Mouse (Mus musculus) embryonic facial prominence, embryonic 15.5 days (tissue): Measurements from ENCODE around the gene Susd3. TPM values are rescaled to one million over a fixed set of nuclear protein-coding genes. Genes with fewer than 3 reads are reported as not detected.

Experiments used
- ATAC-seq: fragments of 200-750 bp; cut with Nextera tagmentation; 2 replicates; pipeline ENCODE4 v1.8.0; 2017; ENCODE audit warnings: low read depth, moderate TSS enrichment; ENCODE audit not compliant: insufficient number of reproducible peaks, low FRiP score, low TSS enrichment
- H3K27ac ChIP-seq: fragments of 300-500 bp; sonication (generic); replicated peaks from 2 replicates; pipeline ENCODE4 v1.5.1; 2015; ENCODE audit warnings: mild to moderate bottlenecking, inconsistent platforms
- H3K27me3 ChIP-seq: fragments of 300-500 bp; sonication (generic); 2 replicates; pipeline ENCODE4 v1.6.1; 2015; ENCODE audit warnings: inconsistent platforms
- H3K36me3 ChIP-seq: fragments of 300-500 bp; sonication (generic); 2 replicates; pipeline ENCODE4 v1.6.1; 2015; ENCODE audit warnings: mild to moderate bottlenecking, inconsistent platforms
- H3K4me1 ChIP-seq: fragments of 300-500 bp; sonication (generic); 2 replicates; pipeline ENCODE4 v1.6.1; 2015; ENCODE audit warnings: inconsistent platforms
- H3K4me2 ChIP-seq: fragments of 300-500 bp; sonication (generic); replicated peaks from 2 replicates; pipeline ENCODE4 v1.6.1; 2015; ENCODE audit warnings: mild to moderate bottlenecking, inconsistent platforms
- H3K4me3 ChIP-seq: fragments of 300-500 bp; sonication (generic); replicated peaks from 2 replicates; pipeline ENCODE4 v1.5.1; 2015; ENCODE audit warnings: mild to moderate bottlenecking, inconsistent platforms
- H3K9ac ChIP-seq: fragments of 300-500 bp; sonication (generic); 2 replicates; pipeline ENCODE4 v1.6.1; 2015; ENCODE audit warnings: inconsistent platforms
- H3K9me3 ChIP-seq: fragments of 300-500 bp; sonication (generic); replicated peaks from 2 replicates; pipeline ENCODE4 v1.6.1; 2016; ENCODE audit warnings: inconsistent platforms
- WGBS: fragments of 180-500 bp; shearing (Covaris S2); methylation state at CpG from one replicate; pipeline ENCODE4 v1.1.7; 2015; 5-methylcytosine and 5-hydroxymethylcytosine counted together
- polyA plus RNA-seq: library from polyadenylated mRNA; unstranded; fragments of >200 nt; fragmentation: Nextera tagmentation; extraction: Ambion mirVana; gene quantifications from 2 replicates; pipeline ENCODE4 v1.2.1, GENCODE M21; 2015

The Susd3 gene
- polyA plus RNA-seq, 1 experiment from 2014 or later = 3.7 TPM

DNA sequence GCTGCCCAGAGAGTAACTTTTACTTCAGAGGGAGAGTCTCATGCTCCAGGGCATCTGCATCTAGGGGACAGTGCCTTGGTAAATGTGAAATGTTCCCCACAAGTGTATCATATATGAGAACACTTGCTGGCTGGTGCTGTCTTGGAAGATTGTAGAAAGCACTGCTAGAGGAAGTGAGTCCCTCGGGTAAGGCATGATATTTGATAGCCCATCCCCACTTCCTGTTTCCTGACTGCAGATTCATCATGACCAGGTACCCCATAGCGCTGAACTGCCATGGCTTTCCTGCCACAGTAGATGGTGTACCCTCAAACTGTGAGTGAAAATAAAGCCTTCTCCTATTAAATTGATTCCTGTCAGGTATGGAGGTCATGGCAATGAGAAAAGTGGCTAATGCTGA lies 19.1 kb upstream of the Susd3 start:
- Histone ChIP-seq H3K4me3 (no peak overlapping the region), H3K9me3 (no peaks in the 10 kb centered on the region), H3K36me3 (no peaks in the 10 kb centered on the region), H3K27me3 (no peaks in the 10 kb centered on the region), H3K4me2 (no peak overlapping the region), H3K4me1 (no peaks in the 10 kb centered on the region), H3K9ac (no peak overlapping the region), H3K27ac (no peak overlapping the region)
- ATAC-seq = no peak
- WGBS = 27% methylated on average over 2 of the region's 2 CpGs

- ATAC-seq = no peak
- Histone ChIP-seq H3K4me3 (no peak overlapping the region), H3K27me3 (no peaks in the 10 kb centered on the region), H3K9ac (no peak overlapping the region), H3K9me3 (no peaks in the 10 kb centered on the region), H3K4me1 (no peaks in the 10 kb centered on the region), H3K27ac (no peak overlapping the region), H3K36me3 (no peaks in the 10 kb centered on the region), H3K4me2 (no peak overlapping the region)
- WGBS = 73% methylated on average over 15 of the region's 15 CpGs
Measured at GRCm38 (mm10) chr13:49260036-49260722, 11.7 kb upstream of the Susd3 start.

DNA sequence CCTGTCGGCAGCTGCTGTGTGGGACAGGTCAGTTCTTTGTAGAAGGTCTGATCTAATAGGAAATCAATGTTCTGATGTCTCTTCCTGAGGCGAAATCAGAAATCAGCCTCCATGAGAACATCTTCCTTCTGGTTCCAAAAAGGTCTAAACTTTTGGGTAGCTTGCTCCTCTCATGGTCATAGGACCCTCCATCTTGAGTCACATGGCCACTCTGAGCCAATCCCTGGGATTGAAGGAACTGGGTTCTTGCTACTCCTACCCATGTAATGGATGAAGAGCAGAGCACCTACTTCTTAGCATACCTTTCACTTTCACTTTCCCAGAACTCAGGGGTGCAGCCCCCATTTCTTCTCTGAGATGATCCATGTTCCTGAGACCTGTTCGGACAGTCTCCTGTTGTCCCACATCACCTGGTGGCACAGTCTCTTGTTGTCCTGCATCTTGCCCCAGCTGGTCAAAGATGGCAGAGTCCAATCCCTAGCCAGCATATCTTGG lies 9.4 kb upstream of the Susd3 start:
- Histone ChIP-seq H3K36me3 (no peaks in the 10 kb centered on the region), H3K9ac (no peak overlapping the region), H3K27ac (no peak overlapping the region), H3K4me2 (no peak overlapping the region), H3K4me3 (no peak overlapping the region), H3K9me3 (no peaks in the 10 kb centered on the region), H3K4me1 (no peaks in the 10 kb centered on the region), H3K27me3 (no peaks in the 10 kb centered on the region)
- 65% methylated on average over 3 of the region's 3 CpGs for WGBS
- ATAC-seq = no peak

GRCm38 (mm10) chr13:49252746-49253145 lies 4.2 kb upstream of the Susd3 start:
- Histone ChIP-seq H3K4me1 (peaks cover 6% of the 10 kb centered on the region), H3K27me3 (peaks cover 9% of the 10 kb centered on the region), H3K9ac (no peak overlapping the region), H3K36me3 (no peaks in the 10 kb centered on the region), H3K4me3 (no peak overlapping the region), H3K4me2 (no peak overlapping the region), H3K27ac (no peak overlapping the region), H3K9me3 (no peaks in the 10 kb centered on the region)
- no peak for ATAC-seq
- WGBS = 87% methylated on average over 13 of the region's 13 CpGs

- no peak overlapping the region for H3K4me2 ChIP-seq
- ATAC-seq = no peak
- WGBS = 52% methylated on average over 2 of the region's 2 CpGs
- H3K4me3 ChIP-seq = no peak overlapping the region
- no peak overlapping the region for H3K9ac ChIP-seq
- H3K36me3 ChIP-seq = no peaks in the 10 kb centered on the region
- H3K27ac ChIP-seq = no peak overlapping the region
- H3K27me3 ChIP-seq = peaks cover 15% of the 10 kb centered on the region
- peaks cover 10% of the 10 kb centered on the region for H3K4me1 ChIP-seq
- no peaks in the 10 kb centered on the region for H3K9me3 ChIP-seq
Measured at GRCm38 (mm10) chr13:49252113-49252512, 3.6 kb upstream of the Susd3 start.

DNA sequence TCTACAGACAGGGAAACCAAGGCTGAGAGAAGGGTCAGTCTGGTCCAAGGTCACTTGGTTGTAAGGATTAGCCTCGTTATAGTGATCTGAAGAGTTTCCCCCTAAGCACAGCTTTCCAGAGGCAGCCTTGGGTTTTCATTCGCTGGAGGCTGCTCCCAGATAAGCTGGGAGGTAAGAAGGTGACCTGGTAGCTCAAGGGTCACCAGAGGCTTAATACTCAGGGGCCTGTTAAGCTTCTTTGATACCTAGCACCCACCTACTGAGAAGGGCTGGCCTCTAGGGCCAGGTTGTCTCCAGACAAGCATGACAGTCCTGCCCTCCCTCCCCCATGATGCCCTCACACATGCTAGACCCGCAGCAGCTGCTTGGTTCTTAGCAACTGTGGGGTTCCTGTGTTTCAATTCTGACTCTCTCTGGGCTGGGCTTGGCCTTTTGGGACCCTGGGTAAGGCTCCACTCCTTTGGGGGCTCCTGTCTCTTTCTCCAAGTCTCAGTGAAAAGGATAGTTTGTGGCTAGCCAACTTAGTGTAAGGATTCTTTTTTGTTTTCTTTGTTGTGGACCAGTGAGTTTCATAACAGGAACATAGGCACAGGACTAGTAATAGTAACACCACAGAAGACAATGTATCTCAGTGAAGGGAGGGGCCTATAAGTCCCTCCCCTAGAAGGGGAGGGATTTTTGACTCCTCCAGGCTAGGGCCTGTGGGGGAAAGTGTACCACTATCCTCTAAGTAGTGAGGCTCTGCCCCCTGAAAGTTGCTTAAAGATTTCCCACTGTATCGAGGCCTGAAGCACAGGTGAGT lies 2.4 kb upstream of the Susd3 start:
- Histone ChIP-seq H3K36me3 (no peaks in the 10 kb centered on the region), H3K27me3 (peaks cover 27% of the 10 kb centered on the region), H3K9me3 (no peaks in the 10 kb centered on the region), H3K4me3 (no peak overlapping the region), H3K27ac (no peak overlapping the region), H3K4me2 (no peak overlapping the region), H3K4me1 (peaks cover 10% of the 10 kb centered on the region), H3K9ac (no peak overlapping the region)
- ATAC-seq = no peak
- WGBS = 27% methylated on average over 4 of the region's 4 CpGs

DNA sequence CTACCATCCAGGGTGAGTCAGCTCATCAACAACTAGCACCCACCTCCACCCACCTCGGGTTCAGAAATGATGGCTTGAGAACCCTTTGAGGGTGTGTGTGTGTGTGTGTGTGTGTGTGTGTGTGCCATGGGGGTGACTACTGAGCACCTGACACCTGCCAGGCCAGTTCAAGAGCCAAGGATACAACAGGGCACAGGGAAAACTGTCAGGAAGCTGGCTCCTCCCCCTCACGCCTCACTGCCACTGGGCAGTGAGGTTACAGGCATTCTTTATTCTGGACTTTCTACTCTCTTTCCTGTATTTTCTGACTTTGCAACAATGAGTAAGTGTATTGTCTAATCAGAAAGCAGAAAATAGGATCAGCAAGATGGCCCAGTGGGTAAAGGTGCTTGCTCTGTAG lies 1.1 kb upstream of the Susd3 start:
- no peaks in the 10 kb centered on the region for H3K9me3 ChIP-seq
- H3K27ac ChIP-seq = no peak overlapping the region
- 62% methylated on average over 2 of the region's 2 CpGs for WGBS
- H3K36me3 ChIP-seq = no peaks in the 10 kb centered on the region
- ATAC-seq = no peak
- peaks cover 27% of the 10 kb centered on the region for H3K27me3 ChIP-seq
- H3K4me3 ChIP-seq = no peak overlapping the region
- peaks cover 10% of the 10 kb centered on the region for H3K4me1 ChIP-seq
- H3K4me2 ChIP-seq = no peak overlapping the region
- H3K9ac ChIP-seq = no peak overlapping the region

- Histone ChIP-seq H3K4me1 (peaks cover 10% of the 10 kb centered on the region), H3K4me3 (no peak overlapping the region), H3K27me3 (peaks cover 27% of the 10 kb centered on the region), H3K9me3 (no peaks in the 10 kb centered on the region), H3K27ac (no peak overlapping the region), H3K9ac (no peak overlapping the region), H3K4me2 (no peak overlapping the region), H3K36me3 (no peaks in the 10 kb centered on the region)
- no peak for ATAC-seq
- 50% methylated on average over 3 of the region's 3 CpGs for WGBS
Measured at GRCm38 (mm10) chr13:49248923-49249322, 417 bp upstream of the Susd3 start.

GRCm38 (mm10) chr13:49247740-49248466 lies 603 bp downstream of the Susd3 start:
- Histone ChIP-seq H3K27me3 (peaks cover 27% of the 10 kb centered on the region), H3K9ac (0 out of 2 replicates have a peak overlapping the region, but pooled peaks have one; percentile 9), H3K4me1 (peaks cover 10% of the 10 kb centered on the region), H3K9me3 (no peaks in the 10 kb centered on the region), H3K27ac (no peak overlapping the region), H3K36me3 (no peaks in the 10 kb centered on the region), H3K4me3 (peak overlapping the region; percentile 48), H3K4me2 (peak overlapping the region; percentile 87)
- ATAC-seq = peak; percentile 41
- 2% methylated on average over 57 of the region's 58 CpGs for WGBS

GRCm38 (mm10) chr13:49247232-49247739 lies 1.2 kb downstream of the Susd3 start:
- H3K4me3 ChIP-seq = peak overlapping the region; percentile 48
- H3K9ac ChIP-seq = 0 out of 2 replicates have a peak overlapping the region, but pooled peaks have one; percentile 9
- WGBS = 31% methylated on average over 12 of the region's 12 CpGs
- no peaks in the 10 kb centered on the region for H3K36me3 ChIP-seq
- no peak overlapping the region for H3K27ac ChIP-seq
- peak overlapping the region; percentile 87 for H3K4me2 ChIP-seq
- no peak for ATAC-seq
- H3K9me3 ChIP-seq = no peaks in the 10 kb centered on the region
- H3K27me3 ChIP-seq = peaks cover 27% of the 10 kb centered on the region
- H3K4me1 ChIP-seq = peaks cover 10% of the 10 kb centered on the region

DNA sequence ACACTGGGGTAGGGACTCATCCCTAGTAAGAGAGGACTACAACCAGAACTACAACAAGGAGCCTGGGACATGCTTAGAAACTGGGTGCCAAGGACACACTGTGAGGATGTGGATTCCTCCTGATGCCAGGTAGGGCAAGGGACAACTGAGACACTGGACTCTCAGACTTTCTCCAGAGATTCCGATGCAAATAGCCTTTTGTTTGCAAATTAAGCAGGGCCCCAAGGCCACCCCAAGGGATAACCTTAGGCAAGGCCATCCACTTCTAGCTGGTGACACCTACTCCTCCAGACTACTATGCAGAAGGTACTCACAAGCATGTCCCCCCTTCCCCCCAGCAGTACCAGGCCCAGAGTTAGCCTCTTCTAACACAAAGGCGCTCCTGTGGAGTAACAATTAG lies 1.9 kb downstream of the Susd3 start:
- Histone ChIP-seq H3K9me3 (no peaks in the 10 kb centered on the region), H3K36me3 (no peaks in the 10 kb centered on the region), H3K27me3 (peaks cover 27% of the 10 kb centered on the region), H3K4me3 (no peak overlapping the region), H3K4me1 (peaks cover 10% of the 10 kb centered on the region), H3K9ac (no peak overlapping the region), H3K4me2 (no peak overlapping the region), H3K27ac (no peak overlapping the region)
- WGBS = 79% methylated on average over 2 of the region's 2 CpGs
- ATAC-seq = no peak
